Mouse (Mus musculus) heart, adult 9 months (tissue): ENCODE results near the gene Mcmbp.

ENCODE experiments used
- DNase-seq, 2 experiments: peaks; one replicate each; pipeline ENCODE4 v3.0.0; 2022; ENCODE audit warnings: low spot score in 2 of 2

Gene Mcmbp

GRCm38 (mm10) chr7:128740334-128740733 is at the start of gene Mcmbp:
TSS of gene Mcmbp (minus strand) at chr7:128740495.
- DNase-seq: peak; percentile 94 to 95

GRCm38 (mm10) chr7:128790045-128790444 is 49.8 kb upstream of the Mcmbp start:
- no peak for DNase-seq

GRCm38 (mm10) chr7:128781846-128782245 is 41.6 kb upstream of the Mcmbp start:
- no peak for DNase-seq

GRCm38 (mm10) chr7:128779305-128779704 is 39.0 kb upstream of the Mcmbp start:
- no peak for DNase-seq

GRCm38 (mm10) chr7:128777201-128777600 is 36.9 kb upstream of the Mcmbp start:
- no peak for DNase-seq

- DNase-seq: no peak
Measured at GRCm38 (mm10) chr7:128766696-128767095, 26.4 kb upstream of the Mcmbp start.

- DNase-seq: no peak
Measured at GRCm38 (mm10) chr7:128758948-128759347, 18.7 kb upstream of the Mcmbp start.

GRCm38 (mm10) chr7:128755396-128755795 is 15.1 kb upstream of the Mcmbp start:
- DNase-seq: no peak

GRCm38 (mm10) chr7:128752012-128752411 is 11.7 kb upstream of the Mcmbp start:
- no peak for DNase-seq

GRCm38 (mm10) chr7:128750296-128750695 is 10.0 kb upstream of the Mcmbp start:
- no peak for DNase-seq

GRCm38 (mm10) chr7:128748758-128749157 is 8.5 kb upstream of the Mcmbp start:
- peak; percentile 77 to 82 for DNase-seq

- DNase-seq: no peak
Measured at GRCm38 (mm10) chr7:128746151-128746550, 5.9 kb upstream of the Mcmbp start.

- peak; percentile 98 to 99 for DNase-seq
Measured at GRCm38 (mm10) chr7:128744684-128745485, 4.6 kb upstream of the Mcmbp start, which contains the start of gene Sec23ip. TSS of gene Sec23ip (plus strand) at chr7:128744943.

GRCm38 (mm10) chr7:128743898-128744297 is 3.6 kb upstream of the Mcmbp start:
- no peak for DNase-seq

- peak; percentile 44 to 60 for DNase-seq
Measured at GRCm38 (mm10) chr7:128739462-128740277, 625 bp downstream of the Mcmbp start.

GRCm38 (mm10) chr7:128739116-128739461 is 1.2 kb downstream of the Mcmbp start:
- no peak for DNase-seq

- DNase-seq: no peak
Measured at GRCm38 (mm10) chr7:128738041-128738440, 2.3 kb downstream of the Mcmbp start.

GRCm38 (mm10) chr7:128731585-128731984 is 8.7 kb downstream of the Mcmbp start:
- DNase-seq: no peak

GRCm38 (mm10) chr7:128728738-128729137 is 11.6 kb downstream of the Mcmbp start:
- DNase-seq: no peak

- DNase-seq: no peak
Measured at GRCm38 (mm10) chr7:128727701-128728100, 12.6 kb downstream of the Mcmbp start.

- no peak for DNase-seq
Measured at GRCm38 (mm10) chr7:128726999-128727398, 13.3 kb downstream of the Mcmbp start.

GRCm38 (mm10) chr7:128725189-128725588 is 15.1 kb downstream of the Mcmbp start:
- no peak for DNase-seq

GRCm38 (mm10) chr7:128724761-128725160 is 15.5 kb downstream of the Mcmbp start:
- peak; percentile 68 to 76 for DNase-seq
